Mouse (Mus musculus) spleen, postnatal 4 days (tissue): ENCODE data around the gene Armh3.
"Not testable (repeated sequence)": the region's sequence is repeated elsewhere in the genome, so short reads cannot be mapped to it uniquely, and the experiment has no call there.

ENCODE experiments used
- DNase-seq, 2 experiments: peaks; one replicate each; pipeline ENCODE4 v3.0.0; 2022; ENCODE audit warnings: low spot score in 2 of 2

The Armh3 gene

DNA sequence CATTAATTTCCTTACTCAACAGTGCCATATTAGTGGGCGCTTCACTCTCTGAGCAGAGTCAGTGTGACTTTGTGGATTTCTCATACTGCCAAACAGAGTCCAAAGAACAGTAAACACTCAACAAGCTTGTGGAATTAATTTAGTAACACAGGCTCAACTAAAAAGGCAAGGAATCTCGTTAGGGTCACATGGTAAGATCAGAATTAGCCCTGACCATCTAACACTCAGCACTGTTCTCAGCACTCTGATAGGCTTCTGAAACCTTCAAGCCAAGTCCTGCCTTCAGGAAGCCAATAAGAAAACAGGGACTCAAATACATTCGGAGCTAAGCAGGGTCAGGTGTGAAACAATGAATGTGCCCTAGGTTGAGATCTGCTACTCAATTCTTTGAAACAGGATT lies 172.1 kb downstream of the Armh3 start:
- no peak for DNase-seq

DNA sequence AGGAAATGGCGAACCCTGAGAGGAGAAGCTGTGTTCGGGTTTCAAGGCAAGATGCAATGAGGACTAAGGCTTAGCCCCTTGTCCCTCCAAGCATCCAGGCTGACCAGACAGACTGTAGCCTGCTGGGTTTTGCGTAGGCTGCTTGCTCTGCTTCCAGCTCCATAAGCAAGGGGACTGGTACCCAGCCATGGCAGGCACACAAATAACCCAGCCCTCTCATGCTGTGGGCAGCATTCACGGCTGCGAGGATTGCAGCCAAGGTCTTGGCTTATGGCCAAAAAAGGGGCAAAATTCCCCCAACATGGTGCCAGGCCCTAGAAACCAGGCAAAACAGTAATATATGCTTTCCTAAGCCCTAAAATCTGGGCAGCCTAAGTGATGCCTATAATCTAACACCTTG lies 176.5 kb downstream of the Armh3 start:
- no peak for DNase-seq

DNA sequence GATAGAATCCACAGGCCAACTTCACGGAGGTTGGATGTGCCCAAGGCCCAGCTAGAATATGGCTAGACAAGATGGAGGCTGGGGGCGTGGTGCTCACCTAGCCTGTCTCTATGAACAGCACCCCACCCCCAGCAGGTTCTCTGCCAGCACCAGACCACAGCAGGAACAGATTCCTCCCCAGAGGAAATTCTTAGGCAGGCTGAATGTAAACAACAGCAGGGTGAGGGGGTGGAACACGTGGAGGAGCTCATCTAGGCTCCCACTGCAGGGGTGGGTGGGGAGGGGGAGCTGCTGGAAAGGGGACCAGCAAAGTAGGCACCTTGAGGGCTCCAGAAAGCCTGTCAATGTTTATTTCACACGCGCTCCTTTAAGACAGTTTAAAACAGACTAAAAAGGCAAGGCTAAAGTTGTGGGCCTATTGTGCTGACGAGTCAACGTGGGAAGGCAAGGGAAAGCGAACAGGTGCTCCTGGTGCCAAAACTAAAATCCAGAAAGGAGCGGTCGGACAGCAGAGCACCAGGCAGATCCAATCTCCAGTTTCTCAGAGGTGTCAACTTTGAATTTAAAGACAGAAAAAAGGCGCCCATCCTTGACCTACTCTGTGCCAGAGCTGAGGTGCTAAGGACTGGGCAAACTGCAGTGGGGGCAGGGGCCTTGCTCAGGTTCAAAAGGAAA lies 180.3 kb downstream of the Armh3 start:
- no peak for DNase-seq

- DNase-seq: no peak
Observed at GRCm38 (mm10) chr19:45816727-45817126, 181.6 kb downstream of the Armh3 start.

- no peak for DNase-seq
Observed at GRCm38 (mm10) chr19:45815831-45816405, 182.4 kb downstream of the Armh3 start, which contains the start of gene Kcnip2. Gene Kcnip2 (minus strand): TSS chr19:45816061.

DNA sequence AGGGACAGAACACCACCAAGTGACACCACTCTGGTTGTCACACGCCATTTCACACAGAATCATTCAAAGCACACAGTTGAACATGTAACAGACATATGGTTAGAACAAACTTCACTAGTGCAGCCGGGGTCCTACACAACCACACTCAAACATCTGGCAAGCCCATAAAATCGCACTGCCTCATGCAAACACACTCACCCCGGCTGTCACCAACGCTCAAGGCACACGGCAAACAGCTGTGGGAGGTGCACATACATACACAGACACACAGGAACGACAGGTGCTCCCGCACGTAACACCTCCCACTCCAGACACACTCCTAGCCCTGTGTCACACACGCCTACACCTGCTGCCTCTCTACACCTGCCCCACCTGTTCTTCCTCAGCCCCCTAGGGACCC lies 183.1 kb downstream of the Armh3 start:
- DNase-seq: no peak

DNA sequence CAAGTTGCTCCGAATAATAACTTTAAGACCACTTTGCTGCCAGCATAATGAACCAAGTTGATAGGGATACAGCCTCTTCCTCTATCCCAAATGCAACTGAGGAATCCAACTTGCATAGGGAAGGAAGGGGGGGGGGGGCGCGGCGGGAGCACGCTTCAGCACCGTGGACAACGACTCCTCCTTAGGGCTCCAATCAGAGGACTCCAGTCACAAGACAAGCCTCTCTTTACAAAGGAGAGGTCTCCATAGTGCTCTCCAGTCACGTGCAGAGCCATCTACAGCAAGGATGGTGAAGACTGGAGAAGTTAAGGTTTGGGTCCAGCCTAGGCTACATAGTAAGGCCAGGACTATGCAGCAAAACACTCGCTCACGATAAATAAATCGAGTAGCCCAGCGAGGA lies 184.5 kb downstream of the Armh3 start:
- no peak for DNase-seq

GRCm38 (mm10) chr19:45813263-45813662 lies 185.0 kb downstream of the Armh3 start:
- peak; percentile 77 to 94 for DNase-seq

GRCm38 (mm10) chr19:45812673-45813252 lies 185.5 kb downstream of the Armh3 start:
- DNase-seq: no peak

DNA sequence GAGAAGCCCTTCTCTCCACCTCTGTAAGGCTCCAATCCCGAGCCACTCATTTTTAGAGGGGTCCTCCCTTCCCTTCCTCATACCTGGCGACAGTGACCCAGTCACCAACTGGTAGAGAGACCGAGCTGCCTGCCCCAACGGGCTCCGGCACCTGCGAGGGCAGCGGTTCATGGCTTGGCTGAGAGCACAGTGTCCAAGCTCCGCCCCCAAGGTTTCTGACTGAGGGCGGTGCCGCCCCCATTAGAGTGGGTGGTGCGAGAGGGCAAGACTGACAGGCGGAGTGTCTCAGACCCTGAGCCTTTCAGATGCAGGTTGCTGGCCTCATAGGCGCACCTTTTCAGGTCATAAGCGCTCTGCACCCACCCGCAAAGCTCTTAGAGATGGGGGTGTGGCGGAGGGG lies 186.2 kb downstream of the Armh3 start:
- peak; percentile 57 to 83 for DNase-seq

DNA sequence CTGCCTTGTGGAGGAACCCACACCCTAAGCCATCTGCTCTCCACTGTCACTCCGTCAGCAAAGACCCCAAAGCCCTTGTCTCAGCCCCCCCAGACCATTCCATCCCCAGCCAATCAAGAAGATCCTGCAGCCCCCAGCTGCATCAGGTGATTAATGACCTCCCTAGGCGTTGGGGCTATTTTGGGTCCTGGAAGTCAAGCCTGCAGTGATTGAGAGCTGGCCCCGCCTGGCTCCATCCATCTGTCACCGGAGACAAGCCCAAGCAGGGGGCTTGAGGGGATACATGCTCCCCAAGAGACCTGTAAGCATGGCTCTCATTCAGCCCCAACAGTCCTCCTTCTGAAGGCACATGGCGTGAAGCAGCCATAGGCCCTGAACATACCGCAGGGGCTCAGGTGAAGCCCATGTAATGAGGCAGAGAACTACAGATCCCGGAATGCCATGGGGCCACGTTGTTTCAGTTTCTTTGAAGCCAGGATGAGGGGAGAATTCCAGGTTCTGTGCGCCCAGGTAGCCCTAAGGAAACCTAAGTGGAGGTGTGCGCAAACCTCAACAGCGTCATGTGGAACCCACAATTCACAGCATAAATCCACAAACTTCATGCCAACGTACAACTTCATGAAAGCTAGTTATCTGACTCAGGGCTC lies 187.1 kb downstream of the Armh3 start:
- DNase-seq: no peak

DNA sequence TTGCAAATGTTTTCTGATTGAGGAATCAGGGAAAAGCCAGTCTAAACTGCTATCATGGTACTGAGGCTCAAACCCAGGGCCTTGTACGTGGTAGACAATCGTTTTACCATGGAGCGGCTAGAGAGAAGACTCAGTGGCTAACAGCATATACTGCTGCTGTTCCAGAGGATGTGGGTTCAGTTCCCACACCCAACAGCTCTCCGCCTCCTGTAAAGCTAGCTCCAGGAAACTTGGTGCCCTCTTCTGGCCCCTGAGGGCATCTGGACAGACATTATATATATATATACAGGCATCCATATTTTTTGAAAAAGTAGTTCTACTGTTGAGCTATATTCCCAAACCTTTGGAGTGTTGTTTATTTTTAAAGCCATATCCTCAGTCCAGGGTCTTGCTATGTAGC lies 190.6 kb downstream of the Armh3 start:
- no peak for DNase-seq

DNA sequence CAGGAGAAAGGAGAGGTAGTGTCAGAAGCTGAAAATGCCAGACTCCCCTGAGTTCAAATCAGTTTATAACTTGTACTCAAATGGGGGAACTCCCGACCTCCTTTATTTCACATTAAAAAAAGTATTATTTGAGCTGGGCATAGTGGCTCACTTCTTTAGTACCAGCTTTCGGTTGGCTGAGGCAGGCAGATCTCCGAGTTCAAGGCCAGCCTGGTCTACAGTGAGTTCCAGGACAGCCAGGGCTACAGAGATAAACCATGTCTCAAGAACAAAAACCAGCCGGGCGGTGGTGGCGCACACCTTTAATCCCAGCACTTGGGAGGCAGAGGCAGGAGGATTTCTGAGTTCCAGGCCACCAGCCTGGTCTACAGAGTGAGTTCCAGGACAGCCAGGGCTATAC lies 192.5 kb downstream of the Armh3 start:
- DNase-seq: not testable (repeated sequence)

GRCm38 (mm10) chr19:45804593-45805368 lies 193.5 kb downstream of the Armh3 start:
- DNase-seq: peak in 1 of 2 experiments; percentile 45

DNA sequence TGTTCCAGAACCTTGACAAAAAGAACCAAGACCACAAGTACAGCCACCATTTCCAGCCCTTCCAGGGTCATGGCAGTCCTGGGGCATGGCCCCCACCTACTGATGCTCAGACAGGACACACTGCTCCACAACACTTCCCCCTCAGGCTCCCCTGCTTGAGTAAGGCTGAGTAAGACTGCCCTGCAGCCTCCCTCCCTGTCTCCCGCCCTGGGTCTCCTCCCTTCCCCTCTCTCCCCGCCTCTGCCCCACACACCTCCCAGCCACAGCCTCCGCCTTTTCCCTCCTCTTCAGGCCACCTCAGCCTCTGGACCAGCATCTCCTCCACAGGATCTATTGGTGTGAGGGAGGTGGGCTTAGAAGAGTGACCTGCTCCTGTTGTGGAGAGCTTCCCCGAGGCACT lies 194.9 kb downstream of the Armh3 start:
- peak; percentile 42 to 73 for DNase-seq

DNA sequence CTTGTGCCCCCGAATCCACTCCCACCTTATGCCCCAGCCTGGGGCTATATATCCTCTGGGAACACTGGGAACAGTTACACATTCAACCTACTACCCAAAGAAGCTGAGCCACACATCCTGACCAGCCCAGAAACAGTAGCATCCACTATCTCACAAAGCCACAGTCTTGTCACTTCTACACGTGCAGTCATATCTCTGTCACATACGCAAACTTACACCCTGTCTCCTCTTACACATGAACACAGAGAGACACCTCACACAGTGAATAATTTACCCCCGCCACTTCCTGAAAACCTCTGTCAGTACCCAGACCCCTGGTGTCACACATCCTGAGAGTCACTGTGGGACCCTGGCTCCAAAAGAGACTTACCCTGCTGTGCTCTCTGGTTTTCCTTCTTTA lies 195.6 kb downstream of the Armh3 start:
- no peak for DNase-seq

- no peak for DNase-seq
Observed at GRCm38 (mm10) chr19:45796879-45797278, 201.4 kb downstream of the Armh3 start.

- DNase-seq: no peak
Observed at GRCm38 (mm10) chr19:45796061-45796556, 202.2 kb downstream of the Armh3 start.

DNA sequence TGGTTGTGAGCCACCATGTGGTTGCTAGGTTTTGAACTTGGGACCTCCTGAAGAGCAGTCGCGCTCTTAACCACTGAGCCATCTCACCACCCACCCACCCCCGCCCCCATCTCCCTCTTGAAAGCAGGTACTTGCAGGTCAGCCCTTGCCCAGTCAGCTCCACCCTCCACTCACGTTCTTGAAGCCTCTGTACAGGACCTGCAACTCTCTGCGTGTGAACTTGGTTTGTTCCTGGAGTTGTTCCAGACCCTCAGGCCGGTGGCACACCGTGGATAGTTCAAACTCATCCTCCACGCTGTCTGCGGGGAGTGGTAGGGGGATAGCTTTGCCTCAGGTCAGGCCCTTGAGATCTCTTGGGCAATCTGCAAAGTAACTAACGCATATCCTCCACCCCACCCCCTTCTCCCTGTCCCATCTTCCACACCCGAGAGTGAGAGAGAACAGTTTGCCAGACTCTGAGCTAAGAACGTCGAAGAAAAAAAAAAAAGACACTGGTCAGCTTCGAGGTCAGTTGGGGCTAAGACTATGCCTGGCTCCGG lies 202.8 kb downstream of the Armh3 start:
- no peak for DNase-seq

DNA sequence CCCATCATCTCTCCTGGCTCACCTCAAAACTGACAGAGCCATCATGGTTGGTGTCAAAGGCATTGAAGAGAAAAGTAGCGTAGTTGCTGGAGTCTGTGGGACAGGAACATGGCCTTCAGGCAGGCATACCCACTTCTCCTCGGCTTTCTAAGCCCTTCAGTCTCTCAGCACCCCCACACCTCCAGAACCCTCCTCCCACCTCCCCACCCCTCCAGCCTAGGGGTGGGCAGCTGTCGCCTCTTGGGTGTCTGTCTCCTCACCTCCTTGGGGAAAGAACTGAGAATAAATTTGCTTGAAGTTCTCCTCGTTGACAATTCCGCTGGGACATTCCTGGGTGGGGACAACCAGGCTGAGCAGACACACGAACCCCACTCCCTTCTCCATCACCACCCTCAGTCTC lies 203.6 kb downstream of the Armh3 start:
- DNase-seq: no peak

DNA sequence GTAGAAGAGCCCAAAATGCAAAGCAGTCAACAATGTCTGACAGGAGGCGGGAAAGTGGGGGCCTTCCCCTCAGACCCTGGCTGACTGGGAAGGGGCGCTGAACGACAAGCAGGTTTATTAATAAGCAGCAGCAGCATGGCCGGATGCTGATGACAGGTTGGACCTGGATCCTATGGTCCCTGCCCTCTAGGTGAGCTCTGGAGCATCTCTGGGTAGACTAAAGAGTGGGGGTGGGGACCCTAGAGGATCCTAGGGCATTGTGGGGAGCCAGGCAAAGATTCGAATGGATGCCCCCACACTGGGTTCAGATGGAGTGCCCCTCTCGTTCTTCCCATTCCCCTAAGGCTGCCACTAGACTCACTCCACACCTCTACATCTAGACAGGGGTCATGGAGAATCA lies 205.9 kb downstream of the Armh3 start:
- DNase-seq: no peak
